Mouse (Mus musculus) heart, adult 11 months (tissue): ENCODE data around the gene March10.

ENCODE experiments used
- DNase-seq: peaks from one replicate; pipeline ENCODE4 v3.0.0; 2022

March10 gene

DNA sequence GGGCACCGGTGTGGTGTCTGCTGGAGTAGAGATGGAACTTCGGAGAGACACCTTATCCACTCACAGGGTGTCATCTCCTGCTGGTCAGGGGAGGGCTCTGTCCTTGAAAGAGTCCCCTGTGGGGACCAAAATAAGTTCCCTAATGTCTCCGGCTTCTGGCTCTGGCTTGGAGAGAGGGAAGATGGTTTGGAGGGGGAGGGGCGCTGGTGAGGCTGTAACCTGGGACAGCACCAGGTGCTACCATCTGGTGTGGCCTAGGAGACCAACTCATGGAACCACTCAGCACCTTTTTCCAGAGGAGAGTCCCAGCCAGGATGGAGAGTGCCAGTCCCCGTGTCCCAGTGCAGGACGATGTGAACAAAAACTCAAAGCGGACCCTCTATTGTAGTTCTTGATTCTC, 105.9 kb downstream of the March10 start:
- no peak for DNase-seq

DNA sequence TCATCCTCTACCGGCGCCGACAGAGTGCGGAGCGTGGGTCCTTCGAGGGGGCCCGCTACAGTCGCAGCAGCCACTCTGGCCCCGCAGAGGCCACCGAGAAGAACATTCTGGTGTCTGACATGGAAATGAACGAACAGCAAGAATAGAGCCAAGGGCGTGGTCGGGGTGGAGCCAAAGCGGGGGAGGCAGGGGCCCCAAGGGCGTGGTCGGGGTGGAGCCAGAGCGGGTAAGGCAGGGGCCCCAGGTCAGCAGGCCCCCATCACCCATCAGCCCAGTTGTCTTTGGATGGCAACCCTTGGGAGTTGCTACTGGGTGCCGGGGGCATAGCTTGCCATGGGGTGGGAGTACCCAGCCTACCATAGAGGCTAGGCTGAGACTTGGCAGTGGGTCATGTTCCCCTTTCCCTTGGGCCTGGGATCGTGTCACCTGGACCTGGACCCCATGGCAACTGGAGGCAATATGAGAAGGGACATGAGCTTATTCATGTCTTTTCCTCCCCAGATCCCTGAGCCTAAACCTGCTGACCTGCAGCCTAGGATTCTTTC, 106.7 kb downstream of the March10 start:
- peak; percentile 90 for DNase-seq

DNA sequence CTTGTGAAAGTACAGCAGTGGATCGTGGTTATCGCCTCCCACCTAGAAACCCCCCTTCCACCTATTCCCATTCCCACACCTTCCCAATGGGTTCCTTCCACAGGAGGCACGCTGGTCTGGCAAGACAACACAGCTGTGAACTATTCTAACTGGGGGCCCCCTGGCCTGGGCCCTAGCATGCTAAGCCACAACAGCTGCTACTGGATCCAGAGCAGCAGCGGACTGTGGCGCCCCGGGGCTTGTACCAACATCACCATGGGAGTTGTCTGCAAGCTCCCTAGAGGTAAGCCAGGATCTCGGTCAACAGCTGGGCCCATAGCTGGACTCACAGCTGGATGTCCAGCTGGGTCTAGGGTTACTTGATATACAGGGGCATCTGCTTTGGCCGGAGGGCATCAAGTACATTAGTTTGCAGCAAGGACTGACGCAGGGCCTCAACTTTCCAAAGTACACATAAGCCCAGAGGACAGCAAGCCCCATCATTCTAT, 108.0 kb downstream of the March10 start:
- peak; percentile 89 for DNase-seq

DNA sequence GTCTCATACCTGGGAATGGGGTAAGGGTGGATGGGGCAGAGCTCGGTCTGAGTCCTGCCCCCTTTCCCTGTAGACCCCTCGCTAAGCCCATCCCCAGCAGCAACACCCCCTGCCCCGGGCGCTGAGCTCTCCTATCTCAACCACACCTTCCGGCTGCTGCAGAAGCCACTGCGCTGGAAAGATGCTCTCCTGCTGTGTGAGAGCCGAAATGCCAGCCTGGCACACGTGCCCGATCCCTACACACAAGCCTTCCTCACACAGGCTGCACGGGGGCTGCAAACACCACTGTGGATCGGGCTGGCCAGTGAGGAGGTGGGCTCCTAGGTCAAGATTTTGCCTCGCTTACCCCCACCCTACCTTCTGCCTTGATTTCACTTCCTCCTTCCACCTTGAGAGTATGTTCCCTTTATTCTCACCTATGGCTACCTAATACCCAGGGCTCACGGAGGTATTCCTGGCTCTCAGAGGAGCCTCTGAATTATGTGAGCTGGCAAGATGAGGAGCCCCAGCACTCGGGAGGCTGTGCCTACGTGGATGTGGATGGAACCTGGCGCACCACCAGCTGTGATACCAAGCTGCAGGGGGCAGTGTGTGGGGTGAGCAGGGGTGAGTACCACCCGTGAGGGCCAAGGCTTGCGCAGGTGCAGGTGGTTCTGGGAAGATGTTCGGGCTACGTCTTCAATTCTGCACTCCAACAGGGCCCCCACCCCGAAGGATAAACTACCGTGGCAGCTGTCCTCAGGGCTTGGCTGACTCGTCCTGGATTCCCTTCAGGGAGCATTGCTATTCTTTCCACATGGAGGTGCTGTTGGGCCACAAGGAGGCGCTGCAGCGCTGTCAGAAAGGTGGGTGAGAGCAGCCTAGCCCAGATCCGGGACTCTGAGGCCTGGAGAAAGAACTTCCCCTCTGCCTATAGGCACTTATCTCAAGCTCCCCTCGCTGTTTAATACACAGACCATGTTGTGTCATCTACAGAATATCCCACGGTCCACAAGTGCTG, 109.1 kb downstream of the March10 start:
- peak; percentile 97 for DNase-seq

DNA sequence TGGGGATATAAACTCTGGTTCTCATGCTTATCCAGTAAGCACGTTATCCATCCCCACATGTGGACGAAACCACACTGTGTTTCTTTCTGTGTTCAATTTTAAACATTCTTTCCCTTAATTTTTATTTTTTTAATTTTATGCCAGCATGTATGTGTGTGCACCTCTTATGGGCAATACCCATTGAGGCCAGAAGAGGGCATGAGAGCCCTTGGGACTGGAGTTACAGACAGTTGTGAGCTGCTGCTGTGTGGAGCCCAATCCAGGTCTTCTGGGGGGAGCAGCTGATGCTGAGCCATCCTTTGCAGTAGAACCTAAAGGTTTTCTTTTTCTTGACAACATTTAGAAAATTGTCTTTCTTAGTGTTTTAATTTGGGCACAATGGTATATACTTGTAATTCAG, 111.3 kb downstream of the March10 start:
- DNase-seq = no peak

DNA sequence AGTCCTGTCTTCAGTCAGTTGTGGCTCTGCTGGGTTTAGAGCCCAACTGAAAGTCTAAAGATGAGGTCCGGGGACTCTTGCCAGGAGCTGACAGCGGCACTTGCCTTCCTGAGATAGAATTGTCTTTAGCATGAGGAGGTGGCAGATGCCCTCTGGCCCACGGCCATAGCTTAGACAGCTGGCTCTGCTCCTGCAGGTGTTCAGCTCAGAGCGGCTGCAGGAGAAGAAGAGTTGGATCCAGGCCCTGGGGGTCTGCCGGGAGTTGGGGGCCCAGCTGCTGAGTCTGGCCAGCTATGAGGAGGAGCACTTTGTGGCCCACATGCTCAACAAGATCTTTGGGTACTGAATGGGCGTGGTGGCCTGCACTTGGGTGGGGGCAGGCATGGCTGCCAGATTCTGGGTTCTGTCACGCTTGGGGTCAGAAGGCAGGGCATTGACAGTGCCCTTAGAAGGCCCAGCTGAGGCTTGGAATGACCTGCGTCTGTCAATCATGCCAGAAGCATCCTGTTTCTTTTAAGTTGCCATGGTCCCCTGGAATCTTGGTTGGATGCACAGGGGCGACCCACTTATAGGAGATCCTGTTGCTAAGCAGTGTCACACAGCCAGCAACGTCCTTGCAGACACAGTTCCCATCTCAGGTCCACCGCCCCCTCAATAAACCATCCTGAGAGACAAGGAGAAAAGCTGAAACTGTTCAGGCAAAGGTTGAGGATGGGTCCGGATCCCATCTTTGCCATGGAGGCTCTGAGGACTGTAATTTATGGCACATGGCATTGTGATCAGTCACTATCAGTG, 117.7 kb downstream of the March10 start:
- no peak for DNase-seq

DNA sequence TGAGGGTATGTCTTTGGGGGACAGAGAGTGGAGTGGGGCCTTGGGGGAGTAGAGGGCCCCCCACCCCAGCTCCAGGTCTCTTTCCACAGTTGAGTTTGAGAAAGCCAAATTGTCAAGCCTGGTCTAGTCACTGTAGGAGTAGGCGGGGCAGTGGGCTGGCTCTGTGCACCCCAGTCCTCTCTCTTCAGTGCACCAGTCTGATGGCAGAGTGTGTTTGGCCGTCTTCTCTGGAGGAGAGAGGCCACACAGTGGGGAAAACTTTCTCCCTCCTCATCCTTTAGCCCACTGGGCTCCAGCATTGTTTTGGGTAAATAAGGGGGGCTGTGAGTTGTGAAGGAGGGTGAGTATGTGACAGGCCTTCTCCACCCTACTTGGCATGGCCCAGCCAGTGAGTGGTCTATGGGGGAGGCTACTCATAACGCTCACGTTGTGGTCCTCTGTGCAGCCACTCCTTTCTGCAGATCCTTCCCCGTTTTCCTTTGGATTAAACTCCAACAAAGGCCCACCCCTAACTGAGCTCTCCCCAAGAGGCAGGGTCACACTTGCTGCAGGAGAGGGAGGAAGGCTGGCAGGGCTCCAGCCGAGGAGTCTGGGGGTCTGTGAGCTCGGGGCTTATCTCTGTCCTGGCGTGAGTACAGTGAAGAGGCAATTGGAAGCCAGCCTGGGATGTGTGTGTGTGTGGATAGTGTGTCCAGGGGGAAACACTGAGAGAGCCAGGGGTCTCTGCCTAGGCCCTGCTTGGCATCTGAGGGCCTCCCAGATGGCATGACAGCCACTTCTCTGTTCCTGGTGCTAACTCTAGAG, 122.5 kb downstream of the March10 start:
- DNase-seq = no peak

DNA sequence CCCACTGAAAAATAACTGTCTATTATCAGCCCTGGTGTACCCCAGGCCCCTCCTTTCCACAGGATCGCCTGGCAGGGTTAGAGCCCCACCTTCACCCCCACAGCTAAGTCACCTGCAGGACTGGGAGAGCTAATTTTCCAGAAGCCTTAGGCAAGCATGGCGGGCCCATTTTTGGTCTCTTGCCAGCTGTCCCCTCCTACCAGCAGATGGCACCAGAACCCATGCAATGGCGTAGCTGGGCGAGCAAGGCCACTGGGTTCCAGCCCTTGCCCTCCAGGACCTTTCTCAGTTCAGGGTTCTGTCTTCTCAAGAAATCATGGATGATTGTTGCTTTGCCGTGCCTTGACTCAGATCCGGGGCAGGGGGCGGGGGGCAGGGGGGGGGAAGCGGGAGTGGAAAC, 124.1 kb downstream of the March10 start:
- DNase-seq = no peak

DNA sequence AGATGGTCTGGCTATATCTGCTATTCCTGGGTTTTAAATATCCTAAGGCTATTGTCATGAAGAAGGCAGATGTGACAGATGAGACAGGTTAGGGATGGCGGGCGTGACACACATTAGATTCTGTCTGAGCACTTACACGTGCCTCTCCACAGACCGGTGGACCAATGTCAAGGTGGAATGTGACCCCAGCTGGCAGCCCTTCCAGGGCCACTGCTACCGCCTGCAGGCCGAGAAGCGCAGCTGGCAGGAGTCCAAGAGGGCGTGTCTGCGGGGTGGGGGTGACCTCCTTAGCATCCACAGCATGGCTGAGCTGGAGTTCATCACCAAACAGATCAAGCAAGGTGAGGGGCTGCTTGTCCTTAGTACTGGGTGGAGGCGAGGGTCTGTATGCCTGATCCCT, 124.8 kb downstream of the March10 start:
- peak; percentile 95 for DNase-seq

DNA sequence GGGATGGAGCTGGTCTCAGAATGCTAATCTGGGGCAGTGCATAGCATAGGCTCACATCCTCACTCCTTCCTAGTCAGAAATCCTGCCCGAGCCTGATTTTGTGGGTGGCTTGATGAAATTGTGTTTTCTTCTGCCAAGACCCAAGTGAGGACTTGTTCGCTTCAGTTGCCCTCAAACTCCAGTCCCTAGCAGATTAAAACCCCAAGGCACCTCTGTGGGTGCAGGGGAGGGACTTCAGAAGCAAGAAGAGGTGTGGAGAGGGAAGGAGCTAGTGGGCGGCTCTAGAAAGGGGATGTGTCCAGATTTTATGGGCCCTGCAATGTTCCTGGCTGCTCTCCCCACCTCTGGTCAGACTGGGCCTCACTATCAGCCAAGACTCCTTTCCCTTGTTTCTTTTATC, 125.4 kb downstream of the March10 start:
- peak; percentile 82 for DNase-seq

DNA sequence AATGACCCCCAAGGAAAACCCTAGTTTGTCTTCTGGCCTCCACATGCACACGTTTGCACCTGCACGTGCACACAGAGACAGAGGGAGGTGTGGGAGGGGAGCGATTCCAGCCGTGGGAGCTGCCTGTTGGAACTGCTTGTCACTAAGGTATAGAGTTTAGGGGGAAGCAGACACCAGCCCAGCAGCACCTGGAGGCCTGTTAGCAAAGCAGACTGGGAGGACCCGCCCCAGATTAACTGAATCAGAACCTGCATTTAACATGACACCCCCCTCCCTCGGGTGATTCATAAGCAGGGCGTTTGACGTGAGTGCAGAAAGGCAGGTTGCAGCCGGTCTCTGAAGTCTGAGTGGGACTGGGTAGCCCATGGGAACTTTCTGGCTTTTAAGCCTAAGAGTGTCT, 126.6 kb downstream of the March10 start:
- peak; percentile 86 for DNase-seq

DNA sequence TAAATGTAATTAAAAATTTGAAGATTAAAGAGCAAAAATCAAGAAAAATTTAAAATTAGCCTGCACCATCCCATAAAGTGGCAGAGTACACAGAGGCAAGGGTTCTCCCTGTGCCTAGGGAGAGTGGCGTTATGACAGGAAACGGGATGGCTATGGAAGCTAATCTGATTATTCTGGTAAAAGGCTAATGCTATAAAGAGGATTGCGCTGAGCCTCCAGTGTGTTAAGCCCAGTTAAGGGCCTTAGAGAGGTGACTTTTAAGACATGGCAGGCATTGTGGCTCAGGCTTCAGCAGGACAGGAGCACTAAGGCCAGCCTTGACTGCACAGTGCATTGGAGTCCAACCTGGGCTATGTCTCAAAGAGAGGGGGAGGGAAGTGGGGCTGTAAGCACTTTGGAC, 129.4 kb downstream of the March10 start:
- no peak for DNase-seq

DNA sequence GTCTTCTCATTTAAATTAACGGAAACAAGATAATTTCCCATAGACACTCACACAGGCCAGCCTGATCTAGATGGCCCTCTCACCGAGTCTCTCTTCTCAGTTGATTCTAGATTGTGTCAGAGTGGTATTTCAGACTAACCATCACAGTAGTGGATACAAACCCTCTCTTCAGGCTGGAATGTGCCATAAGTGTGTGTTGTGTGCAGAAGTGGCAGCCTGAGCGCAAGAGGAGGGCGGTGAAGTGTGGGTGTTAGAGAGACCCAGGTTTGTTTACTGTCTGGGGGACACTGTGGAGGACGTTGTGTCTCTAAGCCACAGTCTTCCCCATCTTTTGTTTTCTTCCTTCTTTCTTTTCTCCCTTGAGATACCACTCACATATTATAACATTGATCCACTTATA, 133.0 kb downstream of the March10 start:
- no peak for DNase-seq

DNA sequence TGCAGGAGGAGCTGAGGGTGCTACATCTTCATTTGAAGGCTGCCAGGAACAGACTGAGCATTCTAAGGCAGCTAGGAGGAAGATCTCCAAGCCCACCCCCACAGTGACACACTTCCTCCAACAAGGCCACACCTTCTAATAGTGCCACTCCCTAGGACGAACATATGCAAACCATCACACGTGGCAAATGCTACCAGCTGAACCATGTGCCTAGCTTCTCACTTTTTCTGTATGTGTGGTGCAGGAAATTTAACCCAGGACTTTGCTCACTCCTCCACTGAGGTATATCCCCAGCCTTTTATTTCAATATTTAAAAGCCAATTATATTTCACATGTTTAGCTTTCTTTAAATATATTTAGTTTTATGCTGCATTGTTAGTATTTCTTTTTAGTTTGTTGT, 135.4 kb downstream of the March10 start:
- DNase-seq = no peak

DNA sequence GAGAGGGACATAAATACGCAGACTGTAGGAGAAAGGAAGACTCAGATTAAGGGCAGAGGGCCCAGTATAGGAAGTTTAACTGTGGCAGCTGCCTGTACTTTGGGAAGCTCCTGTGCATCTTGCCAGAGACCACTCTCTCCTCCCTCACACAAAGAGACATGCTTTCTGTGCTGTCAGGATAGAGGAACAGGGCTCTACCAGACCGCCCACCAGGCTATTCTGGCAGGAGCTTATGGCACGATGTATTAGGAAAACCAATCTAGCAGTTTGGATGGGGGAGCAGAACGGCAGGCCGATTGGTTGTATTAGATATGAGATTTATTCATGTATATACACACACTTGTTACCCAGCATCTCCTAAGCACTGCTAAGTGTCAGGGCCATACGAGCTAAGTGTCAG, 138.8 kb downstream of the March10 start:
- no peak for DNase-seq

DNA sequence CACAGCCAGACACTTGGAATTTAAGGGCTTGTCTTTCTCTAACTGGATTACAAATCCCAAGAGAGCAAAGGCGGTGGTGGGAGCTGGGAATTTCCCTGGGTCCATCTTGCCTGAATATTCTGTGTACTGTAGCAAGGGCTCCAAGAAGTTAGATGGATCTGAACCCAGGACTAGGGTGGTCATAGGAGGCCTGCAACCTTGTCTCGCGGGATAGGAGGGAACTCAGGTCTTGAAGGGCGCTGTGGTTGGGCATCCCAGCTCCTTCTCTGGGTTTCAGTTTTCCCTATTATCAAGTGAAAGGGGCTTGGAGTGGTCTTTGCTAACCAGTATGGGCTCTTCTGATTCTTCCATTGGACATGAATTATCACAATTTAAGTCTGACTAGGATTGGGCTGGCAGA, 140.4 kb downstream of the March10 start:
- peak; percentile 91 for DNase-seq

DNA sequence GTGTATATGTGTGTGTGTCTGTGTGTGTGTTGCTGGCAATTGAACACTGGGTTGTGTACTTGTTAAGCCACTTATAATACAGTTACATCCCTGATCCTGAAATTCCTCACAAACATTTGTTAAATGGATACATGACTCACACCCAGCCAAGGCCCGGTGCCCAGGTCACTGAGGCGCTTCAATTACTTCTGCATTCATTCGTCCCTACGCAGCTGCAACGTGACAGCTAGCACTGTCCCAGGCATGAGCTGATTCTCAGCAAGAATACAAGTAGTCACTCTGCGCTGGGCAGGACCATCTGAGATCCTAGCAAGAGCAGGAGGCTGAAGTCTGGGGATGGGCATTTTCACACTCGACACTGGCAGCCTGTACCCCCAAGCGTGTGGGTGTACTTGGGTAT, 141.2 kb downstream of the March10 start:
- DNase-seq = peak; percentile 84

DNA sequence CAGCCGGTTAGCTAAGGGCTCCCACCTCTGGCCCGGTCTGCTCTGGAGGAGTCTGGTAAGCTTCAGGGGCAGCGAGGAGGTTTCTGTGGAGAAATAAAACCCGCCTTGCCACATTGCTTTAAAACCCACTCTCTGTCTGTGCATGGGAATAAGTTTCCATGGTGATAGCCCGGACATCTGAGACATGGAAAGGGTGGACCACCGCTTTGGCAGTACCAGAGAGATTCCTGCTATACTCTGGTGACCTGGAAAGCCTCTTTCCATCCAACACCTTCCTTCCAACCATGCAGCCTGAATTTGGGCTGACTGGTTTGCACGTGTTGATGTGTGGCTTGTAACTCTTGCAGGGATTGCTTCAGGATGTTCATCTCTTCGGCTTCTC, 142.9 kb downstream of the March10 start:
- DNase-seq = no peak

DNA sequence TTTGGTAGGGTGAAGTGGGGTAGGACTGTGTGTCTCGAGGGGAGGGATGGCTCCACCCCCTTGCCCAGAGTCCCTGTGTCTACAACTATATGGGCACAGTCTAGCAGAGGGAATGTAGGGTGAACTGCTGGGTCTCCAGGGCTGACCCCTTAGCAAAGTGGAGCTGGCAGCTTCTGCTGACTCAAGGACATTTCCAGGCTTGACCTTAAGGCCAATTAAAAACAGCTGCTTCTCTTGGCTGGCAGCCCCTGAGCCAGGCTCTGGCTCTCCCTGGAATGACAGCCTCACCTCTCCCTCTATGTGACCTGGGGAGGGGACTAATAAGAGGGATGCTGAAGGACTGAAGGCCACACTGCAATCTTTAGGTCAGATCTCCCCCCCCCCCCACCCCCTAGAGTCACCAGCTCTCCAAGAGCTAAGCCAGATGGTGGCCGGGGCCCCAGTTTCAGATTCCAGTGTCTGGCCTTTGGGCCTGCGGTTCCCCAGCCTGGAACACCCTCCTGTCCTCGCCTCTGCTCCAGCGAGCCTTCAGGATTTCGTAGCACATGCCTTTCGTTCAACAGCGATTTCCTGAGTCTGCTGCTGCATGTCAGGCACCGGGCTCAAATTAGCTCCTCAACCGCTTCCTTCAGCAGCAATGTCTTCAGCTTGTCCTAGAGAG, 143.4 kb downstream of the March10 start:
- DNase-seq = peak; percentile 96

DNA sequence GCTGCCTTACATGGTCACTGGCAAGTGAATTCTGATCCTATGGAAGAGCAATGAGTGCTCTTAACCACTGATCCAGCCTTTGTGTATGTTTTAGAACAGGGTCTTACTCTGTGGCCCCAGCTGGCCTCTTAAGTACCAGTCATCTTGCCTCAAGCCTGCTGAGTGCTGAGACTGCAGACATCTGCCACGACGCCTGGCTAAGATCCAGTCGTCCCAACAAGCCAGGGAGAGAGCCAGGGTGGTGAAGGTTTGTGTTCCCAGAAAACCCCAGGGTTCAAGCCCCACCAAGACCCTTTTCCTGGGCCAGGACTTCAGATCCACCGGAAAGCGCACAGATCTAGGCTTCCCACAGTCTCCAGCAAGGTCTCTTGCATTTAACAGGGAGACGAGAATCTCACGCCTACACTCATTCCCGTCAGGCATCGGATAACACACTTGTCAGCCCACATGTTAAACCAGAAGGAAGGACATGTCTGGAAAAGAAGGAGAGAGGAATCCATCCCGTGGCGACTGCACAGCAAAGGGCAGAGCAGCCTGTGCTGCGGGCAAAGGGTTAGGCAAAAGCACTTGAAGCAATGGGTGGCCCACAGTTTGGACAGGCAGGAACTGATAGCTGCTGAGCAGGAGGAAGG, 144.1 kb downstream of the March10 start:
- no peak for DNase-seq

DNA sequence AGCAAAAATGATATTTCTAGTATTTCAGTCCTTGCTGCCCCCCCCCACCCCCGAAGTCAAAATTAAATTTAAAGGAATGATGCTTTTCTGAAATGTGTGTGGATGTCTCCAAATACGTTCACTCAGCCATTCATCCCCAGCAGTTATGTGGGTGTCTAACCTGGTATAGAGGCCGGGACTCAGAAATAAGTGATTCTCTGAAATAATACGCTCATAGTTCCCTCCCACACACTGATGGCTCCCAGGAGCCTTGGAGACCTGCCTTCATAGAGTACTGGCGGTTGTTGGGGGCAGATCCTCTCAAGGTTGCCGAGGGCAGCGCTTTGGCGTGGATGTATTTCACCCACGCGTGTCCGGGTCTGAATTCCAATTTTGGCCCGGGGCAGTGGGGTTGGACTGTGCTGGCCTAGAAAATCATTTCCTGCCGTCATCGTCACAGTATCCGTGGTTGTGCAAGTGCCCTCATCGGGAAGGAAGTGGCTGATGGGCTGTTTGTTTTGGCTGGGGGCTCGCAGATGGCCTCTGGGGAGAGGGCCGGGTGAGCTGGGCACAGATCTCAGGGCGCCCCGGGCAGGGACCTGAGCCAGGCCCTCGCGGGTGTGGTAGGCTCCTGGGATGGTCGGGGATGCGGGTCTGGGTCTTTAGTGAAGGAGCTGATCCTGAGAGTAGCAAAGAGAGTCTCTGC, 145.1 kb downstream of the March10 start:
- peak; percentile 98 for DNase-seq
